Mouse (Mus musculus) forebrain, embryonic 11.5 days (tissue): ENCODE results near the gene Sell. TPM values are rescaled to one million over a fixed set of nuclear protein-coding genes. Genes with fewer than 3 reads are reported as not detected.

Source experiments
- ATAC-seq: fragments of 200-750 bp; cut with Nextera tagmentation; replicated peaks from 2 replicates; pipeline ENCODE4 v1.8.0; 2017; ENCODE audit warnings: moderate TSS enrichment; ENCODE audit not compliant: low FRiP score
- DNase-seq: peaks from one replicate; pipeline ENCODE4 v3.0.0-alpha.2; 2017; ENCODE audit warnings: low spot score
- H3K27ac ChIP-seq: fragments of 300-500 bp; sonication (generic); 2 replicates; pipeline ENCODE4 v1.5.1; 2014; ENCODE audit warnings: low read depth, low read length
- H3K27me3 ChIP-seq: fragments of 300-500 bp; sonication (generic); 2 replicates; pipeline ENCODE4 v1.6.1; 2014; ENCODE audit warnings: mild to moderate bottlenecking, low read length, mixed read lengths; ENCODE audit not compliant: control insufficient read depth, insufficient read depth
- H3K36me3 ChIP-seq: fragments of 300-500 bp; sonication (generic); 2 replicates; pipeline ENCODE4 v1.6.1; 2014; ENCODE audit warnings: mild to moderate bottlenecking, low read length, moderate library complexity, mixed read lengths; ENCODE audit not compliant: control insufficient read depth, insufficient read depth
- H3K4me1 ChIP-seq: fragments of 300-500 bp; sonication (generic); replicated peaks from 2 replicates; pipeline ENCODE4 v1.6.1; 2014; ENCODE audit warnings: low read length, mixed read lengths; ENCODE audit not compliant: control insufficient read depth, insufficient read depth
- H3K4me2 ChIP-seq: fragments of 300-500 bp; sonication (generic); 2 replicates; pipeline ENCODE4 v1.6.1; 2014; ENCODE audit warnings: low read depth, mild to moderate bottlenecking, low read length, moderate library complexity, mixed read lengths; ENCODE audit not compliant: severe bottlenecking
- H3K4me3 ChIP-seq: fragments of 300-500 bp; sonication (generic); 2 replicates; pipeline ENCODE4 v1.5.1; 2014; ENCODE audit warnings: low read depth, low read length
- H3K9ac ChIP-seq: fragments of 300-500 bp; sonication (generic); 2 replicates; pipeline ENCODE4 v1.6.1; 2014; ENCODE audit warnings: low read length
- H3K9me3 ChIP-seq: fragments of 300-500 bp; sonication (generic); 2 replicates; pipeline ENCODE4 v1.6.1; 2016; ENCODE audit warnings: low read length, mixed read lengths; ENCODE audit not compliant: control insufficient read depth
- WGBS: fragments of 180-500 bp; shearing (Covaris S2); extraction: QIAGEN DNeasy Blood & Tissue Kit; methylation state at CpG from one replicate; pipeline ENCODE4 v1.1.7; 2014; 5-methylcytosine and 5-hydroxymethylcytosine counted together
- polyA plus RNA-seq: library from polyadenylated mRNA; unstranded; fragments of >200 nt; fragmentation: Nextera tagmentation; extraction: Ambion mirVana; gene quantifications from 2 replicates; pipeline ENCODE4 v1.2.1, GENCODE M21; 2014

Sell gene
- polyA plus RNA-seq, 1 experiment from 2014 or later, result not detected

DNA sequence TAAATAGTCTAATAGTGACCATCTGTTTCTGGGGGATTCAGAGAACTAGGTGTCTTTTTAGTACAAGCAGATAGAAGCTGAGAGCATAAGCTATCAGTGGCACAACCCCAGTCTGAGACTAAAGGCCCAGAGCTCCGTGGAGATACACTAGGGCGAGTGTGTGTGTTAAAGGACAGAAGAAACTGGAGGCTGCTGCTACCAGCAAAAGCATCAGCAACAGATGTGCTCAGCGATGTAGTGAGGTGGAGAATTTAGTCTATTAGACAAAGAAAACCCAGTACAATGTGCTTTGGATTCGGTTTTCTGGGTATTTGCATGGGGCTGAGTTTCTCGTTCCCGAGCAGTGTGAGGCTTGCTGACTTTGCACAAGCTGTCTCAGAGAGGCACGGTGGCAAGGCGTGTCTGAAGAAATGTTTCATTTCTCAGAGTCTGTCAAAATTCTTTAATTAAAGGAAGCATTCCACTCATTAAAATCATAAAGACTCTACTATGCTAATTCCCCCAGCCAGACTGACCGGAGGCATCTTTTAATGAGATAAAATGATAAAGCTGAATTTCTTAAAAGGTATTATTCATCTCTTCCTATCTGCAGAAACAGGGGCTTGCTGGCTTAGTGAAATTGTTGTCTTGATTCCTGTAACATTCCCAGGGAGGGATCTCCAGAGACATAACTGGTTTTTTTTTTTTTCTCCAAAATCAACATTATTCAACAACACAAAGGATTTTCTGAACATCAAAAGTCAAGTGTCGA lies 21.2 kb upstream of the Sell start:
- DNase-seq (no peak), ATAC-seq (no peak)
- Histone ChIP-seq H3K4me3 (no peak overlapping the region), H3K4me1 (no peaks in the 10 kb centered on the region), H3K27ac (no peak overlapping the region), H3K4me2 (no peak overlapping the region), H3K9me3 (no peaks in the 10 kb centered on the region), H3K36me3 (no peaks in the 10 kb centered on the region), H3K27me3 (no peaks in the 10 kb centered on the region), H3K9ac (no peak overlapping the region)
- WGBS, result 76% methylated on average over 10 of the region's 10 CpGs

- no peak for ATAC-seq
- no peak for DNase-seq
- whole genome bisulfite sequencing, result 52% methylated on average over 3 of the region's 3 CpGs
- H3K4me3 ChIP-seq, result no peak overlapping the region
- H3K9ac ChIP-seq, result no peak overlapping the region
- no peak overlapping the region for H3K27ac ChIP-seq
- H3K4me2 ChIP-seq, result no peak overlapping the region
- H3K27me3 ChIP-seq, result no peaks in the 10 kb centered on the region
- H3K4me1 ChIP-seq, result no peaks in the 10 kb centered on the region
- H3K9me3 ChIP-seq, result no peaks in the 10 kb centered on the region
- no peaks in the 10 kb centered on the region for H3K36me3 ChIP-seq
Measured at GRCm38 (mm10) chr1:164043549-164043948, 18.2 kb upstream of the Sell start.

DNA sequence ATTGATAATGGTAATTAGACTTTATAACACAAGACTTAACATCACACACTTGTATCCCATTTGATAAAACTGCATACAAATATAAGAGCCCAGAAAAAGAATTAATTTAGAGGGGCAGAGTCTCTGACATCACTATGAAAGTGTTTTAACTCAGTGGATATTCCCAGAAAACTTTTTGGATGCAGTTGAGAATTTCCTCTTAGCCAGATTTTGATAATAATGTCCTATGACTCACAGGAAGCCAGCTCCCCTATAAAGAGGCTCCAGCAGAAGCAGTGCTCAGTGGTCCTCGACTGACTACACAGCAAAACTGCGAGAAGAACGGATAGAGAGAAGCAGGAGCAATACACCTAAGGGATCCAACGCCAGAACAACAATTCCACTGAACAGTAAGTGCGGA lies 13.8 kb upstream of the Sell start, which contains the start of gene Sele:
Gene Sele, plus strand, starts transcription at position 301 of the 400 bp plus-strand sequence.
- H3K9me3 ChIP-seq, result no peaks in the 10 kb centered on the region
- no peak within 1 kb of the TSS for H3K9ac ChIP-seq
- no peak within 1 kb of the TSS for H3K4me2 ChIP-seq
- no peak for DNase-seq
- WGBS, result 88% methylated on average over 5 of the region's 5 CpGs
- H3K27me3 ChIP-seq, result no peaks in the 10 kb centered on the region
- no peak within 1 kb of the TSS for H3K27ac ChIP-seq
- no peak within 1 kb of the TSS for H3K4me3 ChIP-seq
- no peaks in the 10 kb centered on the region for H3K4me1 ChIP-seq
- ATAC-seq, result no peak
- no peaks in the 10 kb centered on the region for H3K36me3 ChIP-seq

- H3K9ac ChIP-seq, result no peak overlapping the region
- H3K4me1 ChIP-seq, result no peaks in the 10 kb centered on the region
- H3K4me3 ChIP-seq, result no peak overlapping the region
- DNase-seq, result no peak
- H3K36me3 ChIP-seq, result no peaks in the 10 kb centered on the region
- no peaks in the 10 kb centered on the region for H3K27me3 ChIP-seq
- H3K9me3 ChIP-seq, result no peaks in the 10 kb centered on the region
- WGBS, result 94% methylated on average over 9 of the region's 9 CpGs
- H3K27ac ChIP-seq, result no peak overlapping the region
- no peak for ATAC-seq
- no peak overlapping the region for H3K4me2 ChIP-seq
Measured at GRCm38 (mm10) chr1:164053561-164053960, 8.2 kb upstream of the Sell start.

DNA sequence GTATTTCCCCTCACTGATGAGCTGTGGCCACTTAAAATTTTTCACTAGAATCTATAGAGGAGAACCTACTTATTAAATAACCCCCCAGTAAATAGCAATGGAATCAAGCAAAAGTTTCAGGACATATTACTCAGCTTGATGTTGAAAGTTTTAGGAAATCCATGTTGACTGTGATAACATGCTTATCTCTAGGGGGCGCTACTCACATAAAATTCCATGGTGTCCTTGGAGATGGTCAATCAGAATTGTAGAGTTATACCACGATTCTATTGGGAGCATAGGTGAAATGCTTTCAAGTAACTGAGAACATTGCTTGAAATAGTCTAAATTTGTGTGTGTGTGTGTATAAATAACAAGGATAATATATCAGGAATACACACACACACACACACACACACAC lies 7.0 kb upstream of the Sell start:
- Histone ChIP-seq H3K9ac (no peak overlapping the region), H3K4me2 (no peak overlapping the region), H3K27ac (no peak overlapping the region), H3K4me1 (no peaks in the 10 kb centered on the region), H3K36me3 (no peaks in the 10 kb centered on the region), H3K27me3 (no peaks in the 10 kb centered on the region), H3K9me3 (no peaks in the 10 kb centered on the region), H3K4me3 (no peak overlapping the region)
- no peak for DNase-seq
- WGBS, result 46% methylated on average over 2 of the region's 2 CpGs
- ATAC-seq, result no peak

- ATAC-seq, result no peak
- Histone ChIP-seq H3K27me3 (no peaks in the 10 kb centered on the region), H3K4me1 (no peaks in the 10 kb centered on the region), H3K4me3 (no peak overlapping the region), H3K27ac (no peak overlapping the region), H3K36me3 (no peaks in the 10 kb centered on the region), H3K9me3 (no peaks in the 10 kb centered on the region), H3K9ac (no peak overlapping the region), H3K4me2 (no peak overlapping the region)
- 91% methylated on average over 4 of the region's 4 CpGs for WGBS
- DNase-seq, result no peak
Measured at GRCm38 (mm10) chr1:164060071-164060470, 1.7 kb upstream of the Sell start.

- Histone ChIP-seq H3K27me3 (no peaks in the 10 kb centered on the region), H3K4me1 (no peaks in the 10 kb centered on the region), H3K4me3 (no peak overlapping the region), H3K27ac (no peak overlapping the region), H3K36me3 (no peaks in the 10 kb centered on the region), H3K9ac (no peak overlapping the region), H3K4me2 (no peak overlapping the region), H3K9me3 (no peaks in the 10 kb centered on the region)
- DNase-seq (no peak), ATAC-seq (no peak)
- 52% methylated on average over 4 of the region's 4 CpGs for WGBS
Measured at GRCm38 (mm10) chr1:164061278-164061677, 504 bp upstream of the Sell start.

- Histone ChIP-seq H3K4me3 (no peak overlapping the region), H3K27me3 (no peaks in the 10 kb centered on the region), H3K9ac (no peak overlapping the region), H3K36me3 (no peaks in the 10 kb centered on the region), H3K4me1 (no peaks in the 10 kb centered on the region), H3K27ac (no peak overlapping the region), H3K4me2 (no peak overlapping the region), H3K9me3 (no peaks in the 10 kb centered on the region)
- ATAC-seq (no peak), DNase-seq (no peak)
- WGBS, result 65% methylated on average over 2 of the region's 2 CpGs
Measured at GRCm38 (mm10) chr1:164062856-164063255, 1.1 kb downstream of the Sell start.

GRCm38 (mm10) chr1:164063745-164064144 lies 2.0 kb downstream of the Sell start:
- Histone ChIP-seq H3K27me3 (no peaks in the 10 kb centered on the region), H3K4me1 (no peaks in the 10 kb centered on the region), H3K4me2 (no peak overlapping the region), H3K36me3 (no peaks in the 10 kb centered on the region), H3K9me3 (no peaks in the 10 kb centered on the region), H3K27ac (no peak overlapping the region), H3K9ac (no peak overlapping the region), H3K4me3 (no peak overlapping the region)
- DNase-seq (no peak), ATAC-seq (no peak)
- WGBS, result 75% methylated on average over 3 of the region's 3 CpGs
